Mouse (Mus musculus): ENCODE results near the gene Zfhx3.

Gene Zfhx3

DNA sequence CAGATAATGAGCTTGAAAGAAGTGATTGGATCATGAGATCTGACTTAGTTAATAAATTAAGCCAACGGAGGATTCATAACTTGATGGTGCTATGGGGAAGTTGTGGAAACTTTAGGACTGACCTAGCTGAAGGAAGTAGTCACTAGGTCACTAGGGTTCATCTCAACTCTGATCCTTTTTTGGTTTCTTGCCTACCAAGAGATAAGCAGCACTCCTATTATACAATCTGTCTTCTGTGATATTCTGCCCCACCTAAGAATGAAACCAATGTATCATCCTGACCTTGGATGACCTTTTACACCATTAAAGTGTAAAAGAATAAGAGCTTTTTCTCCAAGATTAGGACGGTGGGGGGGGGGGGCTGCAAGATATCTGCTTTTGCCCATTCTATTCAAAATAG, 1042.5 kb downstream of the Zfhx3 start:
- 79% methylated on average over 2 of the region's 2 CpGs for WGBS

DNA sequence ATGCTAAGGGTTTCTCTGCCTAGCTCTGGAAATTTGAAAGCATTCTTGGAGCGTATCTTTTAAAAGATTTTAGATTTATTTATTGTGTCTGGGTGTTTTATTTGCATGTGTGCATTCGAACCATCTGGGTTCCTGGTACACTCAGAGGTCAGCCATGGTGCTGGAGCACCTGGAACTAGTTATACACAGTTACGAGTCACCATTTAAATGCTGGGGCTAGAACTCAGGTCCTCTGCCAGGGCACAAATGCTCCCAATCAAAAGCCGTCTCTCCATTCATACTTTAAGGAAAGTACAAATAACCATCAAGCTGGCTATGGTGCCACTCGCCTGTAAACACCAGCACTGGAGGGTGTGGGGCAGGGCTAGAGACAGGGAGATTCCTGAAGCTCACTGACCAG, 1047.4 kb downstream of the Zfhx3 start:
- 83% methylated on average over 5 of the region's 5 CpGs for WGBS

GRCm38 (mm10) chr8:108990537-108990936, 1048.1 kb downstream of the Zfhx3 start:
- WGBS: 83% methylated on average over 6 of the region's 6 CpGs

DNA sequence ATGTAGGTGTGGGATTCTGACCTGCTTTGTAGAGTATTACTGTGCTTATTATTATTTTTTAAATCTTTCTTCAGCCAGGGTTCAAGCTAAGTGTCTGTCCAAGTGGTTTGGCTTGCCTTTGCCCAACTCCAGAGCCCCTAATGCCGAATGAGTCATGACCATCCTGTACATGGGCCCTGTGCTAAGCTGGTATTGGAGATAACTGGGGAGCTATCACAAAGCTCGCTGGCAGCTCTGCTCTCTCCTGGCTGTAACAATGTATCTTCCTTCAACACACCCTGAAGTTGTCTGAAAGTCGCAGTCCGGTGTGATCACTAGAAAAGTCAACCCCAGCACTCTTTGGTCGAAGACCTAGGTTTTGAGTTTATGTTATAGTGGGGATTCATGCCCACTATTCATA, 1049.0 kb downstream of the Zfhx3 start:
- WGBS: 95% methylated on average over 5 of the region's 5 CpGs

- WGBS: 70% methylated on average over 2 of the region's 2 CpGs
These were observed 1051.3 kb downstream of the Zfhx3 start for GRCm38 (mm10) chr8:108993718-108994117.

DNA sequence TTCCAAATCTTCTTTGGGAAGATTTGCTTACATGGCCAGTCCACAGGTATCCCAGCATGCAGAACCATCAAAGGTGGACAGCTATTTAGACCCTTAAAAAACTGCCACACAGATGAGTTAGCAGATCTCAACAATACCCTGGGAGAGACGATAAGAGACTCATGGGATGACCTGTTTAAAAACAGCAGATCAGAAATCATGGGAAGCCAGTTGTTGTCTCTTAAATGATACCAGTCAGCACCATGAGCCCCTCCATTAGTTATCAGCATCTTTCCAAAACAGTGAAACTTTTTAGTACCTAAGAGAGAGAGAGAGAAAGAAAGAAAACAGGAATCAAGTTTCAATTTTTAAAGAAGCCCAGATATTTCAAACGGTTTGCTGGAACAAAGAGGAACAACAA, 1051.7 kb downstream of the Zfhx3 start:
- WGBS: 60% methylated on average over 2 of the region's 2 CpGs

DNA sequence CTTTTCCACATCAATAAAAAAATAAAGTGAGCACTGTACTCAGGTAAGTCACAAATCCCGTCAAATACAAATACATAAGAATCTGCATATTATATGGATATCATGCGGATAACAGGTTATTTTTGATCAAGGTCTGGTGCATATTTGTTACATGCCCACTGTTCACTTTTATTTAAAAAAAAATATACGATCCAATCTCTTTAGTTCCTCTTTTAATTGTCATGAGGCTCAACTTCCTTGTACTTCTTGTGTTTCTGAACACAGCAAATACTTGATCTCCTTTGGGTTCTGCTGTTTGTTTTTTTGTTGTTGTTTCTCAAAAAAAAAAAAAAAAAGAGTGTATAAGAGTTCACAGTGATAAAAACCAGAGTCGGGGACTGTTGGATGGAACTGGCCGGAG, 1052.4 kb downstream of the Zfhx3 start:
- 92% methylated on average over 5 of the region's 5 CpGs for WGBS

GRCm38 (mm10) chr8:108997334-108997733, 1054.9 kb downstream of the Zfhx3 start:
- WGBS: 56% methylated on average over 3 of the region's 3 CpGs

DNA sequence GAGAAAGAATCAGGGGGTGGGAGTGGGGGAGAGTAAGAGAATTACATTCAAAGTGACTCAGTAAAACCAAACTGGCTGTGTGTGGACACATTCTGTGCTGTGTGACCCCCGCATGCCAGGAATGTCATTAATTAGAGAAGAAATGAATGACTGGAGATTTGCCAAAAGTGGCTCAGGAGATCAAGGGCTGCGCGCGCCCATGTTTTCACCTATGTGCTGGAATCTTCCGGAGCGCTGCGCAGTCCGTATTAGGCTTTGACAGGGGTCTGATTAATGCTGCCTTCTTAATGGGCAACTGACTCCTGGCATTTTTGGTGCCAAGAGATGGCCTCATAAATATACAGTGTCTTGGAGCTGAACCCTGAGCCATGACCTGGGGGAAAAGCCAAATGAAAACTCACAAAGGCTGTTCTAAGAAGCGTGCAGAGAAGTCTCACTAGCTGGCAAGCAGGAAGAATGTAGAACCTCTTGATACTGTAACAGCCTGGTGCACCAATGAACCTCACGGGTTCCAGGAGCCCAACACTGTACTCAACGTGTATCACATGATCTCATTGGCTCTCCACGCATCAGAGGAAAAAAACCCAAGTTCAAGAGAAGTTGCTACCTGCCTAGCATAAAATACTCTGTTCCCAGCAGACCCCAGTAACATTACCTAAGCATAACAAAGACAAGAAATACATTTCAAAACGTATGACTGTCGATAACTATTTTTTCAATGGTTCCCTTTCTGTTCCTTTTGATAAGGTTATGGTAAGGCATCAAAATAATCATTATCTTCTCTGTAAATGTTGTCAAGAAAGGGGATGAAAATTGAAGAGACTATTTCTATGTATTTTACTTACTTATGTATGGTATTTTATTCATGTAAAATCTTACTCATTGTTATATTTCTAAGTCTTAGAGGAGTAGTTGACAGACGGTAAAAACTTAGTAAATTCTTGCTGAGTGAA, 1057.1 kb downstream of the Zfhx3 start:
- 58% methylated on average over 15 of the region's 15 CpGs for WGBS

DNA sequence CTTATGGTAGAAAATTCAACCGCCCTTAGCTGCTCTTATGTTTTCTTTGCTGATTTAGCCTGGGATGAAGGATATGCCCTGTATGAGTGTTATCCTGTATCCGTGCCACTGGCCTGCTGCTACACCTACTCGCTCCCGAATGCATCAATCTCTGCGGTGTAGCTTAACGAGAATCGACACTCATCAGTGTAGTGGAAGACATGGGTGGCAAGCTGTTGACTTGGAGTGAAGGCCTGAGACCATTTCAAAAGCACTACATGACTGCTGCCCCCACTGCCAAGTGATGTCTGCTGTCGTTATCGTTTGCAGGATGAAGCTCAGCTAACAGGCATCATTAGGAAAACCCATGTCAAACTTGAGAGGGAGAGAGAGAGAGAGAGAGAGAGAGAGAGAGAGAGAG, 1058.6 kb downstream of the Zfhx3 start:
- WGBS: 79% methylated on average over 9 of the region's 9 CpGs

GRCm38 (mm10) chr8:109001923-109002322, 1059.5 kb downstream of the Zfhx3 start:
- 90% methylated on average over 5 of the region's 5 CpGs for WGBS

- WGBS: 70% methylated on average over 9 of the region's 9 CpGs
These were observed 1064.5 kb downstream of the Zfhx3 start for GRCm38 (mm10) chr8:109006986-109007385.

Data from cerebral cortex, adult 2 months (tissue).